Mouse (Mus musculus): Measurements from ENCODE around the gene Pax3.

The Pax3 gene

GRCm38 (mm10) chr1:78199221-78199620 lies 2.3 kb upstream of the Pax3 start:
- in situ Hi-C loops (cut with MboI; ENCODE audit: unreplicated experiment in 2 of 2) = no loop called here

- in situ Hi-C loops (cut with MboI; ENCODE audit: unreplicated experiment in 2 of 2) = no loop called here
Measured at GRCm38 (mm10) chr1:78198319-78198940, 1.5 kb upstream of the Pax3 start.

- in situ Hi-C loops (cut with MboI; ENCODE audit: unreplicated experiment in 2 of 2) = no loop called here
Measured at GRCm38 (mm10) chr1:78197351-78198234, 659 bp upstream of the Pax3 start.

- in situ Hi-C loops (cut with MboI; ENCODE audit: unreplicated experiment in 2 of 2) = no loop called here
Measured at GRCm38 (mm10) chr1:78195771-78196712, 892 bp downstream of the Pax3 start.

GRCm38 (mm10) chr1:78195145-78195544 lies 1.8 kb downstream of the Pax3 start:
- in situ Hi-C loops (cut with MboI; ENCODE audit: unreplicated experiment in 2 of 2) = no loop called here

GRCm38 (mm10) chr1:78194381-78195047 lies 2.4 kb downstream of the Pax3 start:
- in situ Hi-C loops (cut with MboI; ENCODE audit: unreplicated experiment in 2 of 2) = no loop called here

GRCm38 (mm10) chr1:78193465-78193991 lies 3.4 kb downstream of the Pax3 start:
- in situ Hi-C loops (cut with MboI; ENCODE audit: unreplicated experiment in 2 of 2) = no loop called here

GRCm38 (mm10) chr1:78192746-78193464 lies 4.0 kb downstream of the Pax3 start:
- in situ Hi-C loops (cut with MboI; ENCODE audit: unreplicated experiment in 2 of 2) = no loop called here

- in situ Hi-C loops (cut with MboI; ENCODE audit: unreplicated experiment in 2 of 2) = no loop called here
Measured at GRCm38 (mm10) chr1:78192217-78192735, 4.7 kb downstream of the Pax3 start.

GRCm38 (mm10) chr1:78191761-78192160 lies 5.2 kb downstream of the Pax3 start:
- in situ Hi-C loops (cut with MboI; ENCODE audit: unreplicated experiment in 2 of 2) = no loop called here

GRCm38 (mm10) chr1:78191331-78191730 lies 5.6 kb downstream of the Pax3 start:
- in situ Hi-C loops (cut with MboI; ENCODE audit: unreplicated experiment in 2 of 2) = no loop called here

- in situ Hi-C loops (cut with MboI; ENCODE audit: unreplicated experiment in 2 of 2) = no loop called here
Measured at GRCm38 (mm10) chr1:78190386-78191111, 6.4 kb downstream of the Pax3 start.

- in situ Hi-C loops (cut with MboI; ENCODE audit: unreplicated experiment in 2 of 2) = no loop called here
Measured at GRCm38 (mm10) chr1:78189501-78190345, 7.2 kb downstream of the Pax3 start.

GRCm38 (mm10) chr1:78189016-78189415 lies 7.9 kb downstream of the Pax3 start:
- in situ Hi-C loops (cut with MboI; ENCODE audit: unreplicated experiment in 2 of 2) = no loop called here

- in situ Hi-C loops (cut with MboI; ENCODE audit: unreplicated experiment in 2 of 2) = no loop called here
Measured at GRCm38 (mm10) chr1:78188299-78188698, 8.6 kb downstream of the Pax3 start.

- in situ Hi-C loops (cut with MboI; ENCODE audit: unreplicated experiment in 2 of 2) = no loop called here
Measured at GRCm38 (mm10) chr1:78187788-78188173, 9.2 kb downstream of the Pax3 start.

GRCm38 (mm10) chr1:78187122-78187787 lies 9.7 kb downstream of the Pax3 start:
- in situ Hi-C loops (cut with MboI; ENCODE audit: unreplicated experiment in 2 of 2) = no loop called here

All from v-Abl transformed pro-B cells (cell line).